In the genomic region with DNA sequence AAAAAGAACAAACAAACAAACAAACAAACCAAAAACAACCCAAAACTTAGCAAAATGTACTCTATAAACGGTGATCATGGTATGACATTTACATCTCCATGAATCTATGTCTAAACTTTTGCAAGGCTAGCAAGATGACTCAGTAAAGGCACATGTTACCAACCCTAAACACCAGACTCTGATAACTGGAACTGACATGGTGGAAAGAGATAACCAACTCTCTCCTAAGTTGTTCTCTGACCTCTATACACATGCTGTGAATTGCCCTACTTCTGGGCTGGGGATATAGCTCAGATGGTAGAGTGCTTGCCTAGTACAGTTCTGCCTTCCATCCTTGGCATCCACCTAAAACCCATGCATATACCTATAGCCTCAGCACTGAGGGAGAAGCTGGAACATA, we compare ENCODE assay signal across 15 mouse cellular contexts. TPM values are rescaled to one million over a fixed set of nuclear protein-coding genes. Genes with fewer than 3 reads are reported as not detected.
"Had no signal": no experiment of that assay in that cellular context is flagged by ENCODE, and none has a peak within 500 bp of the region (broad histone marks: within the 10 kb centered on the region; RNA-seq: fewer than 3 reads in every experiment).

No protein-coding gene starts in this region.

- ATAC-seq: midbrain, embryonic 16.5 days had no signal

- H3K4me3 ChIP-seq: limb, embryonic 12.5 days; lung, embryonic 15.5 days; midbrain, embryonic 12.5 days; neural tube, embryonic 13.5 days had no signal

- H3K27ac ChIP-seq: kidney, postnatal 0 days; limb, embryonic 12.5 days; lung, embryonic 15.5 days; midbrain, embryonic 12.5 days; neural tube, embryonic 13.5 days had no signal

- H3K4me2 ChIP-seq: limb, embryonic 12.5 days; lung, embryonic 15.5 days; midbrain, embryonic 12.5 days; neural tube, embryonic 13.5 days had no signal

- H3K27me3 ChIP-seq: limb, embryonic 12.5 days; lung, embryonic 15.5 days; midbrain, embryonic 12.5 days; neural tube, embryonic 13.5 days had no signal

- H3K9ac ChIP-seq: limb, embryonic 12.5 days; lung, embryonic 15.5 days; midbrain, embryonic 12.5 days; neural tube, embryonic 13.5 days had no signal

- H3K9me3 ChIP-seq: limb, embryonic 12.5 days; lung, embryonic 15.5 days; midbrain, embryonic 12.5 days; neural tube, embryonic 13.5 days had no signal

- DNase-seq: kidney, adult 11 months; kidney, adult 9 months; kidney, postnatal 36 days; layer of hippocampus, adult 9-11 months; layer of hippocampus, postnatal 36 days; right cerebral cortex, adult 18-20 months; right cerebral cortex, postnatal 25 days; thymus, postnatal 36 days had no signal

RNA-seq across cellular contexts. Expression of gene Hapln4, which starts 45.3 kb away (rescaled TPM):
- polyA plus RNA-seq: intestine, embryonic 14.5 days; kidney, postnatal 0 days; limb, embryonic 12.5 days; lung, embryonic 15.5 days had no signal
